Mouse (Mus musculus) olfactory bulb, adult 2 months (tissue): ENCODE results near the gene Immp2l. TPM values are rescaled to one million over a fixed set of nuclear protein-coding genes. Genes with fewer than 3 reads are reported as not detected.
"Not testable (repeated sequence)": the region's sequence is repeated elsewhere in the genome, so short reads cannot be mapped to it uniquely, and the experiment has no call there.

Experiments
- H3K27ac ChIP-seq: fragments of 200-500 bp; 2 replicates; pipeline ENCODE4 v1.5.1; 2012; ENCODE audit warnings: low read depth, low read length; ENCODE audit not compliant: insufficient read depth
- H3K4me1 ChIP-seq: fragments of 200-500 bp; 2 replicates; pipeline ENCODE4 v1.6.1; 2012; ENCODE audit warnings: low read length; ENCODE audit not compliant: control insufficient read depth, insufficient read depth
- H3K4me3 ChIP-seq: fragments of 200-500 bp; 2 replicates; pipeline ENCODE4 v1.5.1; 2012; ENCODE audit warnings: mild to moderate bottlenecking, low read depth, low read length, moderate library complexity; ENCODE audit not compliant: insufficient read depth
- CTCF ChIP-seq: fragments of 200-500 bp; IDR thresholded peaks from 2 replicates; pipeline ENCODE4 v1.5.1; 2012; ENCODE audit warnings: low read depth, mild to moderate bottlenecking, low read length, moderate library complexity; ENCODE audit not compliant: insufficient read depth
- POLR2A ChIP-seq: fragments of 200-500 bp; IDR thresholded peaks from 2 replicates; pipeline ENCODE4 v1.6.1; 2012; ENCODE audit warnings: mild to moderate bottlenecking, low read depth, low read length, moderate library complexity; ENCODE audit not compliant: insufficient read depth
- WGBS: fragments of 180-500 bp; shearing (Covaris S2); methylation state at CpG from one replicate; pipeline ENCODE4 v1.1.7; 2018; 5-methylcytosine and 5-hydroxymethylcytosine counted together
- polyA plus RNA-seq: library from polyadenylated mRNA; stranded (reverse); fragments of >200 nt; gene quantifications from 2 replicates; pipeline ENCODE4 v1.2.4, GENCODE M21; 2012; ENCODE audit warnings: low replicate concordance; ENCODE audit not compliant: missing spikeins, insufficient read depth, insufficient read length

Gene Immp2l
- polyA plus RNA-seq, 1 experiment, result not detected

GRCm38 (mm10) chr12:41829517-41829916 lies 805.6 kb downstream of the Immp2l start:
- WGBS, result 93% methylated on average over 6 of the region's 6 CpGs
- no peak overlapping the region for H3K4me3 ChIP-seq
- no peak overlapping the region for H3K27ac ChIP-seq
- no peaks in the 10 kb centered on the region for H3K4me1 ChIP-seq
- TF ChIP-seq CTCF, result no peak
- no peak for TF ChIP-seq POLR2A

GRCm38 (mm10) chr12:41831731-41832130 lies 807.8 kb downstream of the Immp2l start:
- TF ChIP-seq CTCF (no peak), POLR2A (no peak)
- no peaks in the 10 kb centered on the region for H3K4me1 ChIP-seq
- H3K27ac ChIP-seq, result no peak overlapping the region
- H3K4me3 ChIP-seq, result no peak overlapping the region
- 95% methylated on average over 7 of the region's 7 CpGs for WGBS

- Histone ChIP-seq H3K4me1 (no peaks in the 10 kb centered on the region), H3K27ac (no peak overlapping the region), H3K4me3 (no peak overlapping the region)
- TF ChIP-seq POLR2A, result no peak
- TF ChIP-seq CTCF, result no peak
- 89% methylated on average over 2 of the region's 2 CpGs for WGBS
Observed at GRCm38 (mm10) chr12:41834646-41835045, 810.8 kb downstream of the Immp2l start.

- no peak for TF ChIP-seq CTCF
- 72% methylated on average over 6 of the region's 6 CpGs for WGBS
- no peak overlapping the region for H3K27ac ChIP-seq
Observed at GRCm38 (mm10) chr12:41838334-41838847, 814.5 kb downstream of the Immp2l start.

GRCm38 (mm10) chr12:41839241-41839640 lies 815.4 kb downstream of the Immp2l start:
- 96% methylated on average over 2 of the region's 2 CpGs for WGBS

More at GRCm38 (mm10) chr12:41838334-41838847, 814.5 kb downstream of the Immp2l start:
- no peak overlapping the region for H3K4me3 ChIP-seq
- H3K4me1 ChIP-seq, result no peaks in the 10 kb centered on the region

GRCm38 (mm10) chr12:41842694-41843329 lies 818.9 kb downstream of the Immp2l start:
- Histone ChIP-seq H3K4me3 (no peak overlapping the region), H3K4me1 (no peaks in the 10 kb centered on the region), H3K27ac (no peak overlapping the region)
- TF ChIP-seq CTCF, result no peak
- WGBS, result 32% methylated on average over 6 of the region's 6 CpGs

More at GRCm38 (mm10) chr12:41839241-41839640, 815.4 kb downstream of the Immp2l start:
- Histone ChIP-seq H3K4me1 (no peaks in the 10 kb centered on the region), H3K4me3 (no peak overlapping the region), H3K27ac (no peak overlapping the region)
- TF ChIP-seq CTCF (no peak), POLR2A (no peak)

- 93% methylated on average over 7 of the region's 7 CpGs for WGBS
- TF ChIP-seq CTCF (no peak), POLR2A (no peak)
- no peak overlapping the region for H3K27ac ChIP-seq
- H3K4me1 ChIP-seq, result no peaks in the 10 kb centered on the region
- H3K4me3 ChIP-seq, result no peak overlapping the region
Observed at GRCm38 (mm10) chr12:41851896-41852470, 828.1 kb downstream of the Immp2l start.

GRCm38 (mm10) chr12:41859652-41860051 lies 835.8 kb downstream of the Immp2l start:
- H3K4me1 ChIP-seq, H3K4me3 ChIP-seq, H3K27ac ChIP-seq: not testable (repeated sequence)
- WGBS, result 66% methylated on average over 5 of the region's 5 CpGs

GRCm38 (mm10) chr12:41868317-41868716 lies 844.4 kb downstream of the Immp2l start:
- TF ChIP-seq CTCF, result no peak
- no peak for TF ChIP-seq POLR2A
- Histone ChIP-seq H3K27ac (no peak overlapping the region), H3K4me1 (no peaks in the 10 kb centered on the region), H3K4me3 (no peak overlapping the region)
- WGBS, result 97% methylated on average over 2 of the region's 2 CpGs
